14 mouse cellular contexts compared by ENCODE assay signal in genomic region chr5:134328482-134329001, GRCm38 (mm10).
"Had no signal": no experiment of that assay in that cellular context is flagged by ENCODE, and none has a peak within 500 bp of the region (broad histone marks: within the 10 kb centered on the region; RNA-seq: fewer than 3 reads in every experiment).

No protein-coding gene starts in this region.

- H3K36me3 ChIP-seq: limb, embryonic 12.5 days; lung, embryonic 15.5 days; midbrain, embryonic 12.5 days had no signal

- H3K9ac ChIP-seq: limb, embryonic 12.5 days; lung, embryonic 15.5 days; midbrain, embryonic 12.5 days had no signal

- H3K9me3 ChIP-seq: limb, embryonic 12.5 days; lung, embryonic 15.5 days; midbrain, embryonic 12.5 days had no signal

- H3K27me3 ChIP-seq: limb, embryonic 12.5 days; lung, embryonic 15.5 days; midbrain, embryonic 12.5 days had no signal

- H3K27ac ChIP-seq: kidney, postnatal 0 days; limb, embryonic 12.5 days; lung, embryonic 15.5 days; macrophage; midbrain, embryonic 12.5 days had no signal

- H3K4me2 ChIP-seq: limb, embryonic 12.5 days; lung, embryonic 15.5 days; midbrain, embryonic 12.5 days had no signal

- H3K4me3 ChIP-seq: limb, embryonic 12.5 days; lung, embryonic 15.5 days; midbrain, embryonic 12.5 days had no signal

- DNase-seq: kidney, adult 11 months; kidney, adult 9 months; kidney, postnatal 36 days; layer of hippocampus, adult 9-11 months; layer of hippocampus, postnatal 36 days; lung, postnatal 14 days; right cerebral cortex, adult 18-20 months; right cerebral cortex, postnatal 25 days; thymus, postnatal 4 days had no signal
